Mouse (Mus musculus) hematopoietic stem cell, adult 5-6 weeks (primary cell): ENCODE data around the gene Epb41l5. TPM values are rescaled to one million over a fixed set of nuclear protein-coding genes. Genes with fewer than 3 reads are reported as not detected.

Experiments
- ATAC-seq, 2 experiments: fragments of 125-278 bp in 1 of 2; replicated peaks in 1 of 2; 2 replicates each; pipeline ENCODE4 v1.8.0; 2016 to 2017; ENCODE audit warnings: inconsistent platforms in 2 of 2, mild to moderate bottlenecking in 2 of 2, moderate number of reproducible peaks in 2 of 2, low read depth in 1 of 2, moderate TSS enrichment in 1 of 2; ENCODE audit not compliant: low FRiP score in 2 of 2, poor library complexity in 2 of 2, severe bottlenecking in 2 of 2, insufficient read depth in 1 of 2, low TSS enrichment in 1 of 2
- total RNA-seq: library from RNA; stranded (forward); fragments of 172-1452, 232-1000 nt; gene quantifications from 2 replicates; pipeline ENCODE4 v1.2.3, GENCODE M21; 2017

The Epb41l5 gene
- total RNA-seq, 1 experiment from 2014 or later = 5.5 TPM

DNA sequence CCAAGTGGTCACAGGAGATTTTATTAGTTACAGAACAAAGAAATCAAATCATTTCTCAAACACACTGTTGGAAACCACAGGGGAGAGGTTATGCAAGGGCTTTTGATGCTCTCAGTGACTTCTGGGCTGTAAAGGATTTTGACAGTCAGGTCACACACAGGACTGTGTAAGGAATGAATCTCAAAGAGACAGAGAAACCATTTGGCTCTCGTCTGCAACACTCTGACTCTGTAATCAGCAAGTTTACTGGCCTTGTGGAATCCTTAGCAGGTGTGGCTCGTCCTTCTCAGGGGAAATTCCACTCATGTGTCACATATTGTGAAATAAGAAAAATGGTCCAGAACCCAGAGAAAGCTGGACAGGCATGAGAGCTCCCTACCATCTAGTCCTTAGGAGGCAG, 127.8 kb downstream of the Epb41l5 start:
- ATAC-seq = no peak

DNA sequence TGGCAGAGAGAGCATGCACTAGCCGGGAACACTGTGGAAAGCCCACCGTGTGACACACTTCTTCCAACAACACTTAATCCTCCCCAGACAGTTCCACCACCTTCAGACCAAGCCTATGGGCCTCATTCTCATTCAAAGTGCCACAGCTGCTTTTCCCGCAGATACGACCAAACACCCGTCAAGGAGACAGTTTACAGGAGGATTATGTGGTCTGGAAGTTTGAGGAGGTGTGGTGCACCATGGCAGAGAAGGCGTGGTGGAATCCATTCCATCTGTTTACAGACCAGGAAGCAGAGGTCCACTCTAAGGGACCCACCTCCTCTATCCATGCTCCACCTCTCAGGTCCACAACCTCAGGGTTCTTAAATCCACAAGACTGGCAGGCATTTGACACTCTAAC, 129.5 kb downstream of the Epb41l5 start:
- no peak for ATAC-seq

DNA sequence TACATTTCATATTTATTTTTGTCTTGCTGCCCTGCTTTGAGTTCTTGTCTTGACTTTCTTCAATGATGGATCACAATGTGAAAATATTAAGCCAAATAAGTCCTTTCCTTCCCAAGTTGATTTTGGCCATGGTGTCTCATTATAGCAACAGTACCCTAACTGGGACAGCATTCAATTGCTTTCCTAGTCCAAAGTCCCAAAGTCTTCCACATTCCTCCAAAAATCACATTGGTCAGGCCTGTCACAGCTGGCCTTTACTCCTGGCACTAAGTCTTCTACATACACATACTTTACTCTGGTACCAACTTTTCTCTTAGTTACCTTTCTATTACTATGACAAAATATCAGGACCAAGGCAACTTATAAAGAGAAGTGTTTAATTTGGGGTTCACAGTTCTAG, 130.0 kb downstream of the Epb41l5 start:
- no peak for ATAC-seq

DNA sequence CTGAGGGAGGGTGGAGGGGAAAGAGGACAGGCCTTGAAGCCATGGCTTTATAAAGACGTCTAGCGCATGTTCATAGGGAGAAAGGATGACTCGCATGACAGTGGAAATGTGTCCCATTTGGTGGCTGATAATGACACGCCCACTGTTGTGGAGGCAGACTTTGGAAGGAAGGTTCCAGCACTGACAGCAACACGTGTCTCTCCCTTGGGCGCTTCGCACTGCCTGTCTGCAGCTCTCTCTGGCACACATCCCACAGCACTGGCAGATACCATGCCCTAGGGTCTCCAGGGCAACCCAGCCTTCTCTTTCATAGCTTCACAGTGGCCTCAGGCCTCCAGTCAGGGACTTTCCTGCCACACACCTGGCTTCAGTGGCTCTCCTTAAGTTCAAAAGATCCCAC, 130.7 kb downstream of the Epb41l5 start:
- no peak for ATAC-seq

GRCm38 (mm10) chr1:119510857-119511256, 137.9 kb downstream of the Epb41l5 start:
- ATAC-seq = no peak

DNA sequence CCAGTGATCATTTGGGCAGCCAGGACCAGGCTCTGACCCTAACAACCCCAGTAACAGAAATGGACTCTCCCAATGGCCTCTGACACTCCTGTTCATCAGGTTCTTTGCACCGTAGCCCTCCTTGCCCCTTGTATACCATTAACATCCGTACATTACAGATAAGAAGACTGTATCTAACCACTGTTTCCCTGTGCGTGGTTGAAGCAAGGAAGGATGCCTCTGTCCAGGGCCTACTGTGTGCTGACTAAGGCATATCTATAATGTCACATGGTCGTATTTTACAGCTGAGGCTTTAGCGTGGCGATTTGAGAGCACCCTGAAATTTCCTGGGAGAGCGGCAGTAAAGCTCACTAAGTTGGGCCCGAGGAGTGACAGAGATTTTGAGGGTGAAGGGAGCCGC, 138.4 kb downstream of the Epb41l5 start:
- no peak for ATAC-seq

DNA sequence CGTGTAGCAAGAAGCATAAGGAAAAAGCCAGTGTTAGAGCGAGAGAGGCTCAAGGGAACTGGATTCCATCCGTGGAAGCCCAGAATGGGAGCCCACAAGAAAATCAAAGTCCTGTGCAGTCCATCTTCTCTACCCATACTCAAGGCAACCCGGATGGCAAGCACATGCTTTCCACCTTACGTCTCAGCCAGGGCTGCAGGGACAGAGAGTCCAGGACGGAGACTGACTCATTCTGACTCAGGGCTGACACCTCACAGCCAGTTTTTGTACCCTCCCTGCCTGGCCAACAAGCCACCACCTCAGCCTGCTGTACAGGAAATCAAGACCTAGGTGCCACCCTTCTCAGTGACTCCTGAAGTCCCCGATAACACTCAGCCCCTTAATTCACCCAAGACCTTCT, 139.3 kb downstream of the Epb41l5 start:
- no peak for ATAC-seq

GRCm38 (mm10) chr1:119508548-119508947, 140.3 kb downstream of the Epb41l5 start:
- ATAC-seq = no peak

- no peak for ATAC-seq
These were observed 142.8 kb downstream of the Epb41l5 start for GRCm38 (mm10) chr1:119505951-119506350.

GRCm38 (mm10) chr1:119504260-119505062, 144.3 kb downstream of the Epb41l5 start, which contains the start of gene Ralb:
Gene Ralb (minus strand): TSS chr1:119504794.
- peak; percentile 95 to 98 for ATAC-seq

DNA sequence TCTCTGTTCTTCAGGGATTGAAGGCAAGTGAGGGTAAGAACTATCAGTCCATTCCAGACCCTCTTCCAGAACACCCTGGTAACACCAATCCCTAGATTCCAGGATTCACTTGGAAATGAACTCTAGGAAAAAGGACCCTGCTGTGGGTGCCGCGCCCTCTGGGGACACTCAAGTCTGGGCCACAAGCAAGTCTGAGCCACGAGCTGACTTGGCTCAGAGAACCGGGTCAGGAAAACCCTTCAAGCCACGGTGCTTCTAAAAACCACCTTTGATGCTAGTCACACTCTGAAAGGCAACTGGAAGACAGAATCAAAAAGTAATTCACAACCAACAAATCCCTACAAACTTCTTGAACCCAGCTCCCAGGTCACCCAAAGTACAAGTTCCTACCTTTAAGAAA, 145.0 kb downstream of the Epb41l5 start:
- ATAC-seq = no peak

GRCm38 (mm10) chr1:119503181-119503580, 145.6 kb downstream of the Epb41l5 start:
- no peak for ATAC-seq

- ATAC-seq = no peak
These were observed 146.1 kb downstream of the Epb41l5 start for GRCm38 (mm10) chr1:119502729-119503128.

GRCm38 (mm10) chr1:119501881-119502280, 146.9 kb downstream of the Epb41l5 start:
- ATAC-seq = no peak

- no peak for ATAC-seq
These were observed 149.3 kb downstream of the Epb41l5 start for GRCm38 (mm10) chr1:119499456-119499855.

DNA sequence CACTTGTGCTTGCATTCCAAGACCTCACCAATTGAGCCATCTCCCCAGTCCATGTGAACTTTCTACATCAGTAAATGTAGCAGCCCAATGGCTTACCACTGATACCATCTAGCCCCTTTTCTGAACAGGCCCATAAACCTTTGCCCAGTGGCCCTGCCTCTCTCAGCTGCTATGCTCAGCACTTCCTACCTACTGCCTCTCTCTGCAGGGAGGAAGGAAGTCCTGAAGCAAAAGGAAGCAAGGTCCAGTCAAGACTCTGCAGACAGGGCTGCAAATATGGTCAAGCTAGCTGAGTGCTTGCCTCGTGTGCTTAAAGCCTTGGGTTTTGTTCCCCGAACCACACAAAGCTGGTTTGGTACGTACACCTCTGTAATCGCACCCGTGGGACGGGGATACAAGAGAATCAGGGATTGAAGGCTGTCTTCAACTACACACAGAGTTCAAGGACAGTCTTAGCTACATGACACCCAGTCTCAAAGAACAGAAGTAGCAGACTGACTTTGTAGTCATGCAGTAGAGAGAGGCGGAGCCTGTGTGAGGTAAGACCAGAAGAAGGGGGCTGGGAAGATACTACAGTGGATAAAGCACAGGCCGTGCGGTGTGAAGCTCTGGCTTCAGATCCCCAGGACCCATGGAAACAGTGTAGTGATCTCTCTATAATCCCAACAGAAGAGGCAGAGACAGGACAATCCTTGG, 150.1 kb downstream of the Epb41l5 start:
- ATAC-seq = no peak

GRCm38 (mm10) chr1:119497346-119498004, 151.3 kb downstream of the Epb41l5 start:
- ATAC-seq = no peak

- ATAC-seq = no peak
These were observed 153.4 kb downstream of the Epb41l5 start for GRCm38 (mm10) chr1:119495396-119495775.
